Mouse (Mus musculus): Measurements from ENCODE around the gene Gclc.

DNA sequence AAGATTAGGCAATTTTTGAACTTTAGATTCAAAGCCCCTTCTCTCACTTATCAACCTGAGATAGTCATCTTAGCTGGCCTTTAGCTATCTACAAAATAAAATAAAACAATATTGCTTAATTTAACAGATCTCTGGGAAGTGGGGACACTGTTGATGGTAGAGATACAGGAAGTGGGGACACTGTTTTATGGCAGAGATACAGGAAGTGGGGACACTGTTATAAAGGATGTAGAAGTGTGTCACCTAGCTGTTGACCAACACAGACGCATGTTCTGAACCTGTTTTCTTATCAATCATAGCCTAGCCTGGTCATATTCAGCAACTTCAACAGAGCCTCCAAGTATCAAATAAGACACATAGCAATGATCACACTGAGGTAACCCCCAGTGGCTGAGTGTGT lies 38.3 kb upstream of the Gclc start:
- TF ChIP-seq CTCF (IDR thresholded peaks at IDR 0.05; ENCODE audit: extremely low read depth, insufficient read depth, low read length) (no peak), POLR2A (IDR thresholded peaks at IDR 0.05; ENCODE audit: extremely low read depth, insufficient read depth, low read length) (no peak)

Measured in cortical plate, adult 2 months (tissue).